Mouse (Mus musculus): ENCODE measurements around the gene Arnt2.

GRCm38 (mm10) chr7:84387826-84388225, 22.1 kb downstream of the Arnt2 start:
- TF ChIP-seq POLR2A (IDR thresholded peaks at IDR 0.05; ENCODE audit: insufficient read depth, low read depth, low read length) = no peak
- no peak for TF ChIP-seq CTCF (IDR thresholded peaks at IDR 0.05; ENCODE audit: insufficient read depth, low read depth, low read length)

All from olfactory bulb, adult 2 months (tissue).